Mouse (Mus musculus): ENCODE measurements at regions not wholly inside any gene's neighbourhood (a gene's known extent, or its start where the extent isn't known, plus 50 kb on each side); places are given as distances from the start of the nearest gene placed in this dataset.

GRCm38 (mm10) chr10:100699206-100699605 is 108.9 kb downstream of the 1700017N19Rik start:
- Histone ChIP-seq H3K4me3 (replicated peaks in 1 of 3; ENCODE audit: low read depth in 2 of 3, low read length in 2 of 3, poor library complexity in 1 of 3) (no peak overlapping the region), H3K27me3 (replicated peaks) (no peaks in the 10 kb centered on the region), H3K79me2 (replicated peaks; ENCODE audit: control insufficient read depth, extremely low read depth, insufficient read depth, poor library complexity, severe bottlenecking) (no peaks in the 10 kb centered on the region), H3K36me3 (replicated peaks in 1 of 2; ENCODE audit: control insufficient read depth in 1 of 2, insufficient read depth in 1 of 2, low read length in 1 of 2) (no peaks in the 10 kb centered on the region), H3K9me3 (replicated peaks; ENCODE audit: low read length) (peaks cover 29% of the 10 kb centered on the region), H3K9ac (ENCODE audit: insufficient read depth, low read depth) (no peak overlapping the region), H3K4me1 (ENCODE audit: control insufficient read depth in 1 of 2, insufficient read depth in 2 of 2) (no peaks in the 10 kb centered on the region), H3K4me2 (ENCODE audit: insufficient read depth, low read depth, poor library complexity, severe bottlenecking) (no peak overlapping the region), H3K27ac (ENCODE audit: insufficient read depth, low read depth) (no peak overlapping the region)
- no peak for DNase-seq (ENCODE audit: extremely low read depth)
- TF ChIP-seq EP300 (IDR thresholded peaks at IDR 0.05; ENCODE audit: low read length) (no peak), MXI1 (IDR thresholded peaks at IDR 0.05; ENCODE audit: low read depth, low read length) (no peak), RAD21 (IDR thresholded peaks at IDR 0.05; ENCODE audit: low read depth, low read length) (no peak), TCF12 (IDR thresholded peaks at IDR 0.05; ENCODE audit: low read depth, low read length) (no peak), MYC (IDR thresholded peaks at IDR 0.05; ENCODE audit: low read depth, low read length) (no peak), MEF2A (IDR thresholded peaks at IDR 0.05; ENCODE audit: borderline replicate concordance, low read depth, low read length) (no peak), JUN (IDR thresholded peaks at IDR 0.05; ENCODE audit: insufficient read depth, low read depth, low read length) (no peak), RCOR1 (conservative IDR thresholded peaks at IDR 0.05; ENCODE audit: low read depth, low read length) (no peak), USF2 (conservative IDR thresholded peaks at IDR 0.05; ENCODE audit: low read depth, low read length) (no peak), ZMIZ1 (IDR thresholded peaks at IDR 0.05; ENCODE audit: low read depth, low read length) (no peak), ELF1 (IDR thresholded peaks at IDR 0.05; ENCODE audit: low read depth, low read length) (no peak), UBTF (IDR thresholded peaks at IDR 0.05; ENCODE audit: low read depth, low read length) (no peak), ZC3H11A (IDR thresholded peaks at IDR 0.05; ENCODE audit: low read depth, low read length) (no peak), TBP (conservative IDR thresholded peaks at IDR 0.05; ENCODE audit: low read depth, low read length) (no peak)
- in situ Hi-C loops (cut with MboI; ENCODE audit: low pct_ligation_motif_present, low pct_unique_long_range_greater_than_20kb, low sequenced_read_pairs): no loop called here
- dilution Hi-C loops (cut with MboI; ENCODE audit: extremely low pct_ligation_motif_present, extremely low pct_unique_long_range_greater_than_20kb, low sequenced_read_pairs): no loop called here

- H3K27me3 ChIP-seq (replicated peaks): no peaks in the 10 kb centered on the region
- TF ChIP-seq USF2 (conservative IDR thresholded peaks at IDR 0.05; ENCODE audit: low read depth, low read length): no peak
- TF ChIP-seq CHD2 (IDR thresholded peaks at IDR 0.05; ENCODE audit: low read length): no peak
- no peak for TF ChIP-seq ELF1 (IDR thresholded peaks at IDR 0.05; ENCODE audit: low read depth, low read length)
- TF ChIP-seq SIN3A (IDR thresholded peaks at IDR 0.05; ENCODE audit: low read length): no peak
- no peak for TF ChIP-seq EP300 (IDR thresholded peaks at IDR 0.05; ENCODE audit: low read length)
- in situ Hi-C loops (cut with MboI; ENCODE audit: low pct_ligation_motif_present, low pct_unique_long_range_greater_than_20kb, low sequenced_read_pairs) (no loop called here), dilution Hi-C loops (cut with MboI; ENCODE audit: extremely low pct_ligation_motif_present, extremely low pct_unique_long_range_greater_than_20kb, low sequenced_read_pairs) (no loop called here)
- H3K4me2 ChIP-seq (ENCODE audit: insufficient read depth, low read depth, poor library complexity, severe bottlenecking): no peak overlapping the region
- H3K4me1 ChIP-seq (ENCODE audit: control insufficient read depth in 1 of 2, insufficient read depth in 2 of 2): no peaks in the 10 kb centered on the region
- no peak overlapping the region for H3K9ac ChIP-seq (ENCODE audit: insufficient read depth, low read depth)
- no peaks in the 10 kb centered on the region for H3K79me2 ChIP-seq (replicated peaks; ENCODE audit: control insufficient read depth, extremely low read depth, insufficient read depth, poor library complexity, severe bottlenecking)
- DNase-seq (ENCODE audit: extremely low read depth): no peak
- no peak overlapping the region for H3K4me3 ChIP-seq (replicated peaks in 1 of 3; ENCODE audit: low read depth in 2 of 3, low read length in 2 of 3, poor library complexity in 1 of 3)
- no peak overlapping the region for H3K27ac ChIP-seq (ENCODE audit: insufficient read depth, low read depth)
- no peaks in the 10 kb centered on the region for H3K36me3 ChIP-seq (replicated peaks in 1 of 2; ENCODE audit: control insufficient read depth in 1 of 2, insufficient read depth in 1 of 2, low read length in 1 of 2)
- peaks cover 32% of the 10 kb centered on the region for H3K9me3 ChIP-seq (replicated peaks; ENCODE audit: low read length)
Measured at GRCm38 (mm10) chr10:100700281-100701205, 110.3 kb downstream of the 1700017N19Rik start.

All from CH12.LX (cell line).